Mouse (Mus musculus) liver, adult 2 months (tissue): ENCODE measurements around the gene Mafg.

Experiments
- CTCF ChIP-seq: fragments of 200-500 bp; IDR thresholded peaks from 2 replicates; pipeline ENCODE4 v1.5.1; 2011; ENCODE audit warnings: low read depth, low read length, control low read depth
- POLR2A ChIP-seq: fragments of 200-500 bp; IDR thresholded peaks from 2 replicates; pipeline ENCODE4 v1.6.1; 2011; ENCODE audit warnings: low read length, control low read depth; ENCODE audit not compliant: insufficient read depth; ENCODE audit errors: extremely low read depth

DNA sequence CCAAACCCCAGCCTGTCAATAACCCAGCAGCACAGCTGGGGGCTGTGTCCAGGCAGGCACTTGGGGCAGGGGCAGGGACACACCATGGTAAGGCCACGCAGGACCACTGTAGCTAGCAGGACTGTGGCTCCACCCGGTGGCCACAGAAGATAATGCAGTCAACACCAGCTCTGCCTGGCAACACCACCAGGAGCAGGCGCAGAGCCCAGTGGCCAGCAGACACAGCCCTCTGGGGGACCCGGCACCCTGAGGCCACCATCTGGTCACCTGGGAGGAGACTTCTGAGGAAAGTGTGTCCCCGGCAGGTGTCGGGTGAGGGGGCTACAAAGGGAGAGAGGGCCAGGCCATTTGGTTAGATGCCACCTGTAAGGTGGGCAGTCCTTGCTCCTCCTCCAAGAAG, 20.6 kb downstream of the Mafg start:
- TF ChIP-seq CTCF (peak; percentile 91), POLR2A (no peak)
